Mouse (Mus musculus): Measurements from ENCODE around the gene Cadm2.

- TF ChIP-seq POLR2A (IDR thresholded peaks at IDR 0.05; ENCODE audit: control insufficient read depth, extremely low read depth, insufficient read depth, low read length, poor library complexity) (no peak), CTCF (IDR thresholded peaks at IDR 0.05; ENCODE audit: borderline replicate concordance, control insufficient read depth, extremely low read depth, insufficient read depth, low read length, poor library complexity) (no peak)
Observed at GRCm38 (mm10) chr16:67186322-67186721, 434.4 kb downstream of the Cadm2 start.

All from thymus, adult 2 months (tissue).